Mouse (Mus musculus): Measurements from ENCODE around the gene Mettl21e. TPM values are rescaled to one million over a fixed set of nuclear protein-coding genes. Genes with fewer than 3 reads are reported as not detected.

The Mettl21e gene
- polyA plus RNA-seq, 1 experiment = not detected

GRCm38 (mm10) chr1:44155287-44155686, 63.5 kb downstream of the Mettl21e start:
- 98% methylated on average over 4 of the region's 4 CpGs for WGBS
- TF ChIP-seq CTCF (IDR thresholded peaks at IDR 0.05; ENCODE audit: extremely low read depth, insufficient read depth, insufficient read length, insufficient replicate concordance) (no peak), POLR2A (IDR thresholded peaks at IDR 0.05; ENCODE audit: low read depth, low read length) (no peak)
- no peak overlapping the region for H3K4me3 ChIP-seq (ENCODE audit: extremely low read depth, insufficient read depth, insufficient read length)
- no peak for DNase-seq (ENCODE audit: low read depth in 1 of 2, low spot score in 2 of 2)
- H3K4me1 ChIP-seq (ENCODE audit: control insufficient read depth, insufficient read depth, insufficient read length) = no peaks in the 10 kb centered on the region
- peaks cover 9% of the 10 kb centered on the region for H3K36me3 ChIP-seq (ENCODE audit: control insufficient read depth, insufficient read depth, low read length)
- no peak overlapping the region for H3K27ac ChIP-seq (ENCODE audit: insufficient read depth, low read length)
- no peaks in the 10 kb centered on the region for H3K27me3 ChIP-seq (ENCODE audit: control insufficient read depth, insufficient read depth, low read length)

Other genes with a start within 250 kb of the Mettl21e start
- not detected in 2 replicates for gene Mettl21c, start 198.9 kb downstream of the Mettl21e start, polyA plus RNA-seq (2012; rRNA removed)
- not detected in 2 replicates for gene Gm8251, start 157.0 kb downstream of the Mettl21e start, polyA plus RNA-seq (2012; rRNA removed)
- 5.8 and 6.3 TPM in 2 replicates for gene Tex30, start 116.5 kb downstream of the Mettl21e start, polyA plus RNA-seq (2012; rRNA removed)
- 5.6 and 8.0 TPM in 2 replicates for gene Kdelc1, start 100.2 kb downstream of the Mettl21e start, polyA plus RNA-seq (2012; rRNA removed)
- gene Bivm, start 100.0 kb downstream of the Mettl21e start, polyA plus RNA-seq (2012; rRNA removed) = 0.85 and 1.5 TPM in 2 replicates
- 2.3 and 2.7 TPM in 2 replicates for gene Ercc5, start 71.2 kb downstream of the Mettl21e start, polyA plus RNA-seq (2012; rRNA removed)